Mouse (Mus musculus) kidney, adult 2 months (tissue): ENCODE measurements around the gene Osbpl2. TPM values are rescaled to one million over a fixed set of nuclear protein-coding genes. Genes with fewer than 3 reads are reported as not detected.

Experiments used
- DNase-seq: peaks from one replicate; pipeline ENCODE4 v3.0.0; 2021
- H3K27ac ChIP-seq: fragments of 200-500 bp; 2 replicates; pipeline ENCODE4 v1.5.1; 2012; ENCODE audit warnings: low read depth, low read length, control low read depth, inconsistent platforms; ENCODE audit not compliant: insufficient read depth
- H3K27me3 ChIP-seq: fragments of 200-500 bp; replicated peaks from 2 replicates; pipeline ENCODE4 v1.6.1; 2012; ENCODE audit warnings: mild to moderate bottlenecking, moderate library complexity, low read length, inconsistent platforms; ENCODE audit not compliant: control insufficient read depth, insufficient read depth
- H3K36me3 ChIP-seq: fragments of 200-500 bp; 2 replicates; pipeline ENCODE4 v1.6.1; 2012; ENCODE audit warnings: mild to moderate bottlenecking, moderate library complexity, low read length, inconsistent platforms; ENCODE audit not compliant: control insufficient read depth, insufficient read depth
- H3K4me1 ChIP-seq: fragments of 200-500 bp; 2 replicates; pipeline ENCODE4 v1.6.1; 2011; ENCODE audit warnings: low read length; ENCODE audit not compliant: control insufficient read depth, insufficient read depth
- H3K4me3 ChIP-seq: fragments of 200-500 bp; 2 replicates; pipeline ENCODE4 v1.5.1; 2011; ENCODE audit warnings: mild to moderate bottlenecking, low read depth, low read length, control low read depth; ENCODE audit not compliant: insufficient read depth
- CTCF ChIP-seq: fragments of 200-500 bp; conservative IDR thresholded peaks from 2 replicates; pipeline ENCODE4 v1.5.1; 2011; ENCODE audit warnings: low read depth, mild to moderate bottlenecking, control low read depth, low read length, moderate library complexity, mixed read lengths; ENCODE audit not compliant: insufficient read depth, insufficient read length
- POLR2A ChIP-seq: fragments of 200-500 bp; IDR thresholded peaks from one replicate; pipeline ENCODE4 v1.6.1; 2011; ENCODE audit warnings: low read depth, low read length, control low read depth
- WGBS: fragments of 180-500 bp; shearing (Covaris S2); methylation state at CpG from one replicate; pipeline ENCODE4 v1.1.7; 2018; 5-methylcytosine and 5-hydroxymethylcytosine counted together
- polyA plus RNA-seq: library from polyadenylated mRNA; depleted of rRNA; stranded (reverse); fragments of >200 nt; gene quantifications from 2 replicates; pipeline ENCODE4 v1.2.3, GENCODE M21; 2012

Gene Osbpl2
- polyA plus RNA-seq, 1 experiment = 30.3 TPM

- 66% methylated on average over 10 of the region's 10 CpGs for WGBS
- Histone ChIP-seq H3K4me1 (peaks cover 12% of the 10 kb centered on the region), H3K27ac (no peak overlapping the region), H3K4me3 (no peak overlapping the region), H3K36me3 (no peaks in the 10 kb centered on the region), H3K27me3 (no peaks in the 10 kb centered on the region)
- no peak for TF ChIP-seq CTCF
- no peak for DNase-seq
These were observed 3.0 kb upstream of the Osbpl2 start for GRCm38 (mm10) chr2:180116081-180116493.

- Histone ChIP-seq H3K4me1 (peaks cover 12% of the 10 kb centered on the region), H3K36me3 (no peaks in the 10 kb centered on the region), H3K4me3 (no peak overlapping the region), H3K27ac (no peak overlapping the region), H3K27me3 (no peaks in the 10 kb centered on the region)
- DNase-seq = no peak
- TF ChIP-seq CTCF (no peak), POLR2A (no peak)
- WGBS = 87% methylated on average over 8 of the region's 8 CpGs
These were observed 2.2 kb upstream of the Osbpl2 start for GRCm38 (mm10) chr2:180116741-180117484.

- Histone ChIP-seq H3K4me1 (peaks cover 12% of the 10 kb centered on the region), H3K27me3 (no peaks in the 10 kb centered on the region), H3K36me3 (no peaks in the 10 kb centered on the region), H3K27ac (no peak overlapping the region), H3K4me3 (no peak overlapping the region)
- TF ChIP-seq POLR2A (no peak), CTCF (no peak)
- WGBS = 43% methylated on average over 13 of the region's 13 CpGs
- DNase-seq = peak; percentile 29
These were observed 1.5 kb upstream of the Osbpl2 start for GRCm38 (mm10) chr2:180117485-180118194.

- under 1% methylated on average over 68 of the region's 68 CpGs for WGBS
- Histone ChIP-seq H3K36me3 (no peaks in the 10 kb centered on the region), H3K27me3 (no peaks in the 10 kb centered on the region), H3K4me3 (peak overlapping the region; percentile 82), H3K27ac (peak overlapping the region; percentile 19), H3K4me1 (peaks cover 12% of the 10 kb centered on the region)
- no peak for TF ChIP-seq CTCF
- TF ChIP-seq POLR2A = no peak
- DNase-seq = no peak
These were observed 559 bp downstream of the Osbpl2 start for GRCm38 (mm10) chr2:180119439-180120291.

GRCm38 (mm10) chr2:180120292-180120761 is 1.2 kb downstream of the Osbpl2 start:
- WGBS = 43% methylated on average over 5 of the region's 5 CpGs
- H3K4me1 ChIP-seq = peaks cover 17% of the 10 kb centered on the region
- H3K27ac ChIP-seq = no peak overlapping the region

GRCm38 (mm10) chr2:180124192-180124591 is 5.1 kb downstream of the Osbpl2 start:
- 93% methylated on average over 2 of the region's 2 CpGs for WGBS
- Histone ChIP-seq H3K4me1 (peaks cover 21% of the 10 kb centered on the region; the same call in 1 of the 2 replicates), H3K36me3 (no peaks in the 10 kb centered on the region), H3K27me3 (no peaks in the 10 kb centered on the region), H3K4me3 (no peak overlapping the region), H3K27ac (no peak overlapping the region)
- DNase-seq = no peak
- TF ChIP-seq CTCF (no peak), POLR2A (no peak)

More at GRCm38 (mm10) chr2:180120292-180120761, 1.2 kb downstream of the Osbpl2 start:
- Histone ChIP-seq H3K36me3 (no peaks in the 10 kb centered on the region), H3K27me3 (no peaks in the 10 kb centered on the region), H3K4me3 (peak overlapping the region; percentile 82)
- no peak for TF ChIP-seq CTCF
- no peak for TF ChIP-seq POLR2A
- DNase-seq = no peak

- Histone ChIP-seq H3K4me1 (peaks cover 18% of the 10 kb centered on the region; the same call in 1 of the 2 replicates), H3K4me3 (no peak overlapping the region), H3K27ac (no peak overlapping the region), H3K36me3 (no peaks in the 10 kb centered on the region), H3K27me3 (no peaks in the 10 kb centered on the region)
- WGBS = 9% methylated on average over 4 of the region's 4 CpGs
- DNase-seq = peak; percentile 33
- TF ChIP-seq CTCF = no peak
- no peak for TF ChIP-seq POLR2A
These were observed 7.1 kb downstream of the Osbpl2 start for GRCm38 (mm10) chr2:180126195-180126594.
